Mouse (Mus musculus) heart, postnatal 0 days (tissue): ENCODE measurements around the gene Mtmr10.

Experiments used
- CTCF ChIP-seq: IDR thresholded peaks from 2 replicates; pipeline ENCODE4 v1.5.1; 2016; ENCODE audit warnings: antibody characterized with exemption, control low read depth, low read depth
- EP300 ChIP-seq: IDR thresholded peaks from 2 replicates; pipeline ENCODE4 v1.6.1; 2016; ENCODE audit warnings: antibody characterized with exemption, low read depth

DNA sequence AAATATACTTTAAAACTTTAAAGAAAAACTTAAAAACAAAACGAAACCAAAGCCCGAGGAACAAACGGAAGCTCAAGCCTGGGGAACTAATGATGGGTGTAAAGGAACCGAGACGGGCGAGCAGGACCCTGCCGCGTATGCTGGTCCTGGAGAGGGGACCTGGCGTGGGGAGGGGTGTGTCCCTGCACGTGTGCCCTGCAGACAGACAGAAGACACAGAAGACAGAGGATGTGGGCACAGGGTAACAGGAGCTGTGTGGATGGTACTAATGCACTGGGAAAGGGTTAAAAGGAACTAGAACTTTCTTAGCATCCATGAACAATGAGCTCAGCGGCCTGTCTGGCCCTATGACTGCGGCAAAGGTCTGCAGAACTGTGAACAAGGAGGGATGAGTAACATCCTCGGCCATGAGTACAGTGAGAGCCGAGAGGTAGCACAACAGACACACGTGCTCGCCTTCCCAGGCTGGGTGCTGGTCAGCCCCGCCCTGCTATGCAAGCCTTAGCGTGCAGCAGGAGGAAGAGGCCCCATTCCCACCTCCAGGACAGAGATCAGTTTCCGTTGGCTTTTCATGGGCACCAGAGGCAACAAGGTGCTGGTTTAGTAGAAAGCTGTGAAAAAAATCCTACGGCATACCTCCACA, 72.6 kb downstream of the Mtmr10 start:
- TF ChIP-seq CTCF (no peak), EP300 (no peak)
